Mouse (Mus musculus) cerebellum, adult 9-11 months (tissue): ENCODE results near the gene Csf2rb2.

Source experiments
- DNase-seq: peaks from one replicate; pipeline ENCODE4 v3.0.0; 2022

Csf2rb2 gene

GRCm38 (mm10) chr15:78254751-78255150 is 50.8 kb downstream of the Csf2rb2 start:
- peak; percentile 54 for DNase-seq

- DNase-seq: no peak
Observed at GRCm38 (mm10) chr15:78248410-78248809, 57.1 kb downstream of the Csf2rb2 start.

DNA sequence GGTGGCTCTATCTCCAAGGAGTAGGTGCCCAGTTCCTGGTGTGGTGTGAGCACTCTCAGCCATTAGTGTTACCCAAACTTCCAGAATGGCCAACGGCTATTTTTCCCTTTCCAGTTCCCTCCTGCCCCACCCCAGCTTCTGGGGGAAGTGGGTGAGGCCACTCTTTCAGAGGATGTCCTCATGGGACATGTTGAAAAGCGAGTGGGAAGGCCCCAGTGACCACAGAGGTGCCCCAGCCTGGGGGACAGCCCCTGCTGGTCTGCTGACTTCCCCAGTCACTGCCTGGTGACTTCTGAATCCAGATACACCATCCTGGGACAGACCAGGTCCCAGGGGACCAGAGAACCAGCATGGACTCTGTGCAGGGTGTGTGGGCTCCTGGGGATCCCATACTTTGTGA is 57.9 kb downstream of the Csf2rb2 start:
- DNase-seq: no peak

GRCm38 (mm10) chr15:78246143-78247116 is 59.1 kb downstream of the Csf2rb2 start:
- no peak for DNase-seq

DNA sequence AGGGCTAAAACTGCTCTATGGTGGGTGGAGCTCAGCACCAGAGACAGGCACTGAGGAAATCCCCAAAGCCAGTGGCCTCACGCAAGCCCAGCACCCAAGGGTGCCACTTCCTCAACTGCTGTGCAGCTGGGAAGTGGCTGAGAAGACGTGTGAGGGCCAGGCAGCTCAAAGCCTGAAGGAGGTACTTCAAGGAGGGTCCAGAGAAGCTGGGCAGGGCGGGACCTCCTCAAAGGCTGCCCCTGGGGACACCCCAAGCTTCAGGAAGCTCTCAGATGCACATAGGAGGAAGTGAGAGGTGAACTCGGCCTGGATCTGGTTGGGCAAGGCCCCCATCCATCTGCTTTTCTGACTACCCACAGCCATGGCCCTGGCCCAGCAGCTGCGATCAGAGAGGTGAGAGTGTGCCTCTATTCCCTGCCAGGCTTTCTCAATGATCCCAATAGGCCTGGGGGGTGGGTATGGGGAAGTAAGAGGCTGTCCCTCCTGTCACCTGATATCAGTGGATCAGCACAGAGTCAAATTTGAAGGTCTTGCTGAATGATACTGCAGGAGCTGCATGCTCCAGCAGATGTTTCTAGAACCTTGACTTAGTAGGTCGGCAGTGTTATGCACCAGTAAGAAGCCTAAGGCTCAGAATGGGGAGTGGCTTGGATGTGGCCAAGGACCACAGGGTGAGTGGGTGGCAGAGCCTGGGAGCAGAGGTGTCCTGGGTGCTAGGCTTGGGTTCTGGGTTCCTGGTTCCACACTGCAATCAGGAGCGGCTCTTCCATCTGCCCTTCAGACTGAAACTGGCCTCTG is 60.6 kb downstream of the Csf2rb2 start, which contains the start of gene Ncf4:
Gene Ncf4, plus strand, starts transcription at position 107 of the 798 bp plus-strand sequence.
- DNase-seq: no peak

- no peak for DNase-seq
Observed at GRCm38 (mm10) chr15:78243774-78244173, 61.7 kb downstream of the Csf2rb2 start.

DNA sequence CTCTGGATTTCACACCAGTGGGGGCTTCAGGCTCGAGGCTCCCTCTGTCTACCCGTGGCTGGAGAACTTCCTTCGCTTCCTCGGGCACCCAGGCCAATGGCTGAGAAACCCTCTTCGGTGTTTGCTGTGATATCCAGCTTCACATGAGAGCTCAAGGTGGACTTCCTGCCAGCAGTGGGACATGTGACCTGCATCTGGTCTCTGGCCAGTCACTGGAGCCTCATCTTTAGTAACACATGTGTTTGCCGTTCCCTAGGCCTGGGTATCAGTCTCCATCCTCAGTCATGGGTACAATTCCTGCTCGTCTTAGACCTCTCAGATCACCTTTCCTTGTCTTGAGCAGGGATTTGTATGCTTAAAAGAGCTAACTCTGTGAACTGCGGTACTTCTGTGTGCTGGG is 62.5 kb downstream of the Csf2rb2 start:
- DNase-seq: no peak

GRCm38 (mm10) chr15:78241335-78241734 is 64.2 kb downstream of the Csf2rb2 start:
- no peak for DNase-seq

DNA sequence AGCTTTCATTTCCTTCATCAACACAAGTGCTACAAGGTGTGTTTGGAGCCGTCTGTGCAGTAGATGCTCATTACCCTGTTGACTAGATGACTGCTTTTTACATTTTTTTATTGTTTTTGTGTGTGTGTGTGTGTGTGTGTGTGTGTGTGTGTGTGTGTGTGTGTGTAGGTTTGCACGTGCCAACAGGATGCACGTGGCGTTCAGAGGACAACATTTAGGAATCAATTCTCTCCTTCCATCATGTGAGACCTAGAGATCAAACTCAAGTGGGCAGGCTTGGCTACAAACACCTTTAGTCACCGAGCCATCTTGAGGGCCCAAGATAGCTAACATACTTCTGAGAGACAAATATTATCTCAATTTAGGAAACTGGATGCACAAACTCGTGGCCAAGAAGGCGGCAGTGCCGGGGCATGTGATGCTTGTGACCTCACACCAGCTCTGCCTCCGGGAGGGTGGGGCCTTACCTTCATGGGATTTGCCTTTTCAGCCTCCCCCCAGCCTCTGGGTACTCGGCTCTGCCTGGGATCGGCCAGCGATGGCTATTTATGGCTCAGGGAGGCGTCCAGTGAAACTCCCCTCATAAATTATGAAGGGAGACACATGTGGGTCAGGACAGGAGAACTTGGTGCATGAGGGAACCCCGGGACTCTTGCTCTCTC is 65.4 kb downstream of the Csf2rb2 start:
- DNase-seq: no peak

GRCm38 (mm10) chr15:78239453-78239852 is 66.1 kb downstream of the Csf2rb2 start:
- peak; percentile 51 for DNase-seq

- no peak for DNase-seq
Observed at GRCm38 (mm10) chr15:78234823-78235509, 70.6 kb downstream of the Csf2rb2 start.
